Mouse (Mus musculus): ENCODE data around the gene Phf7. TPM values are rescaled to one million over a fixed set of nuclear protein-coding genes. Genes with fewer than 3 reads are reported as not detected.

Gene Phf7
- total RNA-seq, 2 experiments from 2014 or later = 5.5 to 6.3 TPM

- intact Hi-C loops (cut with DNase I; ENCODE audit: low total_unique reads) = no loop called here
- DNase-seq = peak; percentile 77
These were observed 17.0 kb downstream of the Phf7 start for GRCm38 (mm10) chr14:31233996-31234591.

DNA sequence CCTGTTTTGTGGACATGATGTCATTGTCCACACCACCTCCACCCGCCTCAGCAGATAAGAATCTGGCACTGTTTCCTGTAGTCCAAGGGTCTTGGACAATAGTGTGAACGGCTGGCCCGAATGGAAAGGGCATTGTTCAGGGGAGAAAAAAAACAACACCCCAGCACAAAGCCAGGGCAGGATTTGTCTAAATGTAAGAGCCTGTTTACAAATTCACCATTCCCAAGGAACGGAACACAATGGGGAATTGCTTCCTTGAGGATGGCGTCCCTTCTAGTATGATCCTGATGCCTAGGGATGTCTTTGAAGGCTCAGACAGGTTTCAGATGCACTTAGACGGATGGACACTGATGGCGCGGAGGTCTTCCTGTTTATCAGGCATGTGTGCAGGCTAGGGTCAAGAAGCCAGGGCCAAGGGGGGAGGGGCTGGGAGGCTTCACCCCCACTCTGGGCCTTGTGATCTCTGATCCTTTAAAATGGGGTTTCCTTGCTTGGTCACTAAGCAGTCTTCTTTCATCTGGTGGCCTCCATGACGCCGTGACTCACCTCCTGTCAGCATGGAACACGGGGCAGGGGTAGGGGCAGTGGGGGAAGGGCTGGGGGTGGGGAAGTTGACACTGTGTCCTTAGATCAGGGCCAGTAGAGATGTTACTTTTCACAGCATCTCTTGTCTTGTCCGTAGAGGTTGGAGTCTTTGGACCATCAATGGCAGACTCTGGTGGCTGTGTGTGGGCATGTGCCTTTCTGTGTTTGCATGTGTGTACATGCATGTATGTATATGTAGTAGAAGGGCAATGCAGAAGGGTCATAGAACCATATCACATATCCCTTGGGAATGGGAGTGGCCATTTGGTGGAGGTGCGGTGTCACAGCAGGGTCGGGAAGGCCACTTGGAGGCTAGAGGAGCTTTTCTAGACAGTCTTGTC lies 17.8 kb downstream of the Phf7 start:
- intact Hi-C loops (cut with DNase I; ENCODE audit: low total_unique reads) = no loop called here
- no peak for DNase-seq

DNA sequence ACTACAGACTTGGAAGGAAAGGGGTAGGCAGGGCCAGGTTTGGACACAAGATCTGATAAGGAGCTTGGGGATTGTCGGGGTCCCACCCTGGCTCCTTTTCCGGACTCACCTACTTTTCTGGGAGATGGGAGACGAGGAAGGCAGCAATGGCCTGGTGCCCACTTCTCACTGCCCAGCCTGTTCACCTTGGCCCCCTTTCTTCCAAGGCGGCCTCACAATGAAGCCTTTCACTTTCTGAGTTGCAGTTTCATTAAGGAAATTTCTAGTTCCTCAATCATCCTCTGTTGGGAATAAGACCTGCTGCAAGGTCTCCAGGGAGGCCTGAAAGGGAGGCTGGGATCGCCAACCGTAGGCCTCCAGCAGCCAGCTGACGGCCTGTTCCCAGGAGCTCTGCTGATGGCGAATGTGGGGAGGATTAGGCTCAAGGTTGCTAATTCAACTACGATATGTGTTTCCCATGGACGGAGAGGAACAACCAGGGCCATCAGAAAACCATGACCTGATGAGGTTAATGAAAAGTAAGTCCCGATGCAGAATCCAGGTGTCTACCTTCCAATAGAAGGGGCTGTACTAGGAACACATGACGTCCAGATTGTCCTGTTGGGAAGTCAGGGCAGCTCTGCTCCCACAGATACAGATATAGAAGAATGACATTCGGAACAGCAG lies 18.6 kb downstream of the Phf7 start:
- no peak for DNase-seq
- intact Hi-C loops (cut with DNase I; ENCODE audit: low total_unique reads) = no loop called here

DNA sequence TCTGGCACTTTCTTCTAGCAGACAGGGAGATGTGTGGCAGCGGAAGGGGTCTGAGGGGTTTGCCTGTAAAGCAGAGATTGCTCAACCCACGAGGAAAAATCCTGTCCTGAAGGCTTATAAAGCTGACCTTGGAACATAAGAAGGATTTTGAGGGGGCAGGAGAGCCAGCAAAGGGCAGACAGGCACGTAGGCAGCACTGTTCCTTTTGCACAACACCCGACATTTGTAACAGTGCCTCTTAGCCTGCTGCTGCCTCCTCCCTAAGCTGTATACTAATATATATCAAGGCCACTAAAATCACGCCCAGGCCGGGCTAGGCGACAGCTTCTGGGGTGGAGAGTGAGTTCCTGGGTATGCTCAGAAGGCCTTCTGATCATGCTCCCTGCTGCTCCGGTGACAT lies 20.7 kb downstream of the Phf7 start:
- DNase-seq = no peak
- intact Hi-C loops (cut with DNase I; ENCODE audit: low total_unique reads) = no loop called here

GRCm38 (mm10) chr14:31228234-31228633 lies 22.9 kb downstream of the Phf7 start:
- DNase-seq = no peak
- intact Hi-C loops (cut with DNase I; ENCODE audit: low total_unique reads) = no loop called here

- intact Hi-C loops (cut with DNase I; ENCODE audit: low total_unique reads) = no loop called here
- peak; percentile 47 for DNase-seq
These were observed 24.1 kb downstream of the Phf7 start for GRCm38 (mm10) chr14:31226978-31227377.

- intact Hi-C loops (cut with DNase I; ENCODE audit: low total_unique reads) = no loop called here
These were observed 33.5 kb downstream of the Phf7 start, which contains the start of gene Sema3g for GRCm38 (mm10) chr14:31217666-31218065. Gene Sema3g, plus strand, starts transcription at chr14:31217860.

DNA sequence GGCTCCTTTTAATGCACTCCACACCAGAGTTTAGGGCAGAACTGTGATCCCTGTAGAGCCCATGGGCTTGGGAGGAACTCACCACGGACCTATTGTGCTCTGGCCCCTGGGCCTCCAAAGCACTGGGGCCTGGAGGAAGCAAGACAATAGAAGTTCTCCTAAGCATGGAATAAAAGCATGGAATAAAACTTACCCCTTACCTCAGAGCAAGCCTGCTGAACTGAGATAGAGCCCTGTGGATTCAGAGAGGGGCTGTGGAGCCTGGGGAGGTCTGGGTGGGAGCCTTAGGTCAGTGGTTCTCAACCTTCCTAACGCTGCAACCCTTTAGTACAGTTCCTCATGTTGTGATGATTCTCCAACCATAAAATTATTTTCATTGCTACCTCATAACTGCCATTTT lies 34.3 kb downstream of the Phf7 start, which contains the start of gene Nisch:
Gene Nisch, minus strand, starts transcription at position 101 of the 400 bp plus-strand sequence.
- intact Hi-C loops (cut with DNase I; ENCODE audit: low total_unique reads) = no loop called here
- DNase-seq = no peak

More at GRCm38 (mm10) chr14:31217666-31218065, 33.5 kb downstream of the Phf7 start, which contains the start of gene Sema3g:
- DNase-seq = peak; percentile 62

DNA sequence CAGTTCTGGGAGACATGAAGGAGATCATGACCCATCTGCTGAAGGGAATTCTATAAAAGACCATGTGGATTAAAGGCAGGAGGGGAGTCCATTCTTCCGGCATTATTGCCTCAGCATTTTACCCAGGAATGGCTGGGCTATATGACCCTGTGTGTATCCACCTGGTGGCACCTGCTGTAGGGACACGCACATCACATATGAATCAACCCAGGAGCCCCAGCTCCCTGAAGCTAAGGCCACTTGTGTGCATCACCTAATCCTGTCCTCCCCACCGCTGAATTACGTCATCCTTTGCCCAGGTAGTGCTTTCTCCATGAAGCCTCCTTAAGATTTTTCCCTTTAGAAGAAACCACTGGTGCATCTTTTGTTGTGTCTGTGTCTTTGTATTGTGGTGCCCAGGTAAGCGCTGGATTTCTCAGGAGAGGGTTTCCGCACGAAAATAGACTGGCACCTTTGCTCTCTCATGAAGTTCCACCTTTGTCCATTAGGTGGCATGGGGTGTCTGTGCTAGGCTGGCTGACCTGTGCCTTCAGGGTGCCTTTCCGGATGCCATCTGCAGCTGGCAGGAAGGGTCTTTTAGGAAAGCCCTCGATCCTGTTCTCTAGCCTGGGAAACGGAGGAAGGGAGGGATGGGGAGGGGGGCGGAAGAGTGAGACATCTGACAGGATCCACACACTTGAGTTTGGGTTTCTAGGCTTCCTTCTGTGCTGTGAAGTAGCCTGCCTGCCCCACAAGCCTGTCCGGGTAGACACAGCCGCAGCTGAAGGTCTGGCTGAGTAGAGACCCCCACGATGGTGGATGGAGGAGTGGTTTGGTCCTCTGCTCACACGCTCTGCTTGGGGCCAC lies 35.7 kb downstream of the Phf7 start:
- intact Hi-C loops (cut with DNase I; ENCODE audit: low total_unique reads) = no loop called here
- peak; percentile 55 for DNase-seq

GRCm38 (mm10) chr14:31214684-31215083 lies 36.4 kb downstream of the Phf7 start:
- intact Hi-C loops (cut with DNase I; ENCODE audit: low total_unique reads) = loop anchor here (5.0 kb wide), 1 partner anchor 33 kb away; no protein-coding TSS in a partner anchor
- DNase-seq = no peak

DNA sequence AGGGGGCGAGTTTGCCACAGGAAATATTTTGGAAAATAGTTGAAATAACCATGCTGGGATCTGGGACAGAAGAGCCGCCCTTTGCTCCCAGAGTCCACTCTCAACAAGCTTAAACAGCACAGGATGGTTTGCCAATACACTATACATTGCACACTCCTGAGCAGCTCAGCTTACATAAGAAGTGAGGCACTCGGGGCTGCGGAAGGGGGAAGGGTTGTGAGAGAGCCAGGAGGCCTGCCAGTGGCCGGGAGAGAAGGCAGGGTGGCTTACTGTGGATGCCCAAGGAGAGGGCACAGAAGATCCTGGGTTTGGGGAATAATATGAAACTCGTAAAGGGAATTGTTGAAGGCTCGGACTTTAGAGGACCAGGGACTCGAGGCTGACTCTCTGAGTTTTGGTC lies 37.2 kb downstream of the Phf7 start:
- intact Hi-C loops (cut with DNase I; ENCODE audit: low total_unique reads) = loop anchor here (5.0 kb wide), 1 partner anchor 33 kb away; no protein-coding TSS in a partner anchor
- no peak for DNase-seq

DNA sequence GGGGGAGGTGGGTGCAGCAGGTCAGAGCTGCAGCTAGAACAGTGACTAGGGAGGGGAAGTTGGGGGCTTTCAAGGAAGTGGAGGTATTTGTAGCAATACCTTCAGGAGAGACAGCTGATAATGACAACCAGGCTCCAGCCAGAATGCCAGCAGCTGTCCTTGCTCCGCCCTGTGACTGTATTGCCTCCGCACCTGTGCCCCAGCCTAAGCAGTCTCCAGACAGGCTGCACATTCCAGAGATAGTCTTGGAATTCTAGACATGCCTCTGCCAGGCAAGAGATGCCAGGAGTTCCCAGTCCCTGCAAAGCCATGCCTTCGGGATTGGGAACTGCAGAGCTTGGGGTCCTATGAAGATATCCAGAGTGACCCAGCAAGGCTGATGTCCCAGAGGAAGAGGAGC lies 38.6 kb downstream of the Phf7 start:
- no peak for DNase-seq
- intact Hi-C loops (cut with DNase I; ENCODE audit: low total_unique reads) = loop anchor here (5.0 kb wide), 1 partner anchor 35 kb away; no protein-coding TSS in a partner anchor

DNA sequence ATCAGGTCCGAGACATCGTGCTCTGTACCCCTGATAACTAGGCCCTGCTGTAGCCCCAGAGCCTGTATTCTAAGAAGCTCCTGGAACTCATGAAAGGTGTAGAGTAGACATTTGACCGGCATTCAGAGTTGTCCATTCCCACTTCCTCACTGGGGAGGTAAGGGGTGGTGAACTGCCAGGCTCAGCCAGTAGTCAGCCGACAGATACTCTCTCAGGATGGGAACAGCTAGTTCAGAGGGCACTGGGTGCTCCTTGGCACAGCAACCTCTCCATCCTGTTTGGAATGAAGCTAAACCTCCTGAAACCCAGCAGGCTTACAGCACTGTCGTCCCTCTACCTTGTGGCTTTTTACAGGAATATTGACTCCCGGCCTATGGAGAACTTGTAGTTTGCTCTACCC lies 39.3 kb downstream of the Phf7 start:
- DNase-seq = no peak
- intact Hi-C loops (cut with DNase I; ENCODE audit: low total_unique reads) = loop anchor here (5.0 kb wide), 1 partner anchor 35 kb away; no protein-coding TSS in a partner anchor

GRCm38 (mm10) chr14:31209133-31209557 lies 42.0 kb downstream of the Phf7 start:
- intact Hi-C loops (cut with DNase I; ENCODE audit: low total_unique reads) = no loop called here
- DNase-seq = no peak

DNA sequence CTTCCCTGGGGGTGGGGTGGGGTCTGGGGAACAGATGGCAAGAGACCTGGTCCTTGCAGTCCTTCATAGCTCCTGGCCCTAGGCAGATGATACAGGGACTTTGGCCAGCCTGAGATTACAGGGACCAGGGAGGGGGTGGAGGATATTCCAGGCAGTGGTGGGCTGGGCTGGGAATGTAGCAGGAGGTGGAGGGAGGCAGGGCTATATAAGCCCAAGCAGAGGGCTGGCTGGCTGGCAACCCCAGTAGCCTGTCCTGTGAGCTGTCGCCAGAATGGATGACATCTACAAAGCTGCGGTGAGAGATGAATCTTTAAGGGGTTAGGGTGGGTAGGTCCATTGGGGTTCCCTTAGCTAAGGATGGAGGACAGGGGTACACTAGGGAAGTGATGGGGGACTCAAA lies 43.0 kb downstream of the Phf7 start, which contains the start of gene Tnnc1:
Gene Tnnc1, plus strand, starts transcription at position 229 of the 400 bp plus-strand sequence.
- no peak for DNase-seq
- intact Hi-C loops (cut with DNase I; ENCODE audit: low total_unique reads) = no loop called here

DNA sequence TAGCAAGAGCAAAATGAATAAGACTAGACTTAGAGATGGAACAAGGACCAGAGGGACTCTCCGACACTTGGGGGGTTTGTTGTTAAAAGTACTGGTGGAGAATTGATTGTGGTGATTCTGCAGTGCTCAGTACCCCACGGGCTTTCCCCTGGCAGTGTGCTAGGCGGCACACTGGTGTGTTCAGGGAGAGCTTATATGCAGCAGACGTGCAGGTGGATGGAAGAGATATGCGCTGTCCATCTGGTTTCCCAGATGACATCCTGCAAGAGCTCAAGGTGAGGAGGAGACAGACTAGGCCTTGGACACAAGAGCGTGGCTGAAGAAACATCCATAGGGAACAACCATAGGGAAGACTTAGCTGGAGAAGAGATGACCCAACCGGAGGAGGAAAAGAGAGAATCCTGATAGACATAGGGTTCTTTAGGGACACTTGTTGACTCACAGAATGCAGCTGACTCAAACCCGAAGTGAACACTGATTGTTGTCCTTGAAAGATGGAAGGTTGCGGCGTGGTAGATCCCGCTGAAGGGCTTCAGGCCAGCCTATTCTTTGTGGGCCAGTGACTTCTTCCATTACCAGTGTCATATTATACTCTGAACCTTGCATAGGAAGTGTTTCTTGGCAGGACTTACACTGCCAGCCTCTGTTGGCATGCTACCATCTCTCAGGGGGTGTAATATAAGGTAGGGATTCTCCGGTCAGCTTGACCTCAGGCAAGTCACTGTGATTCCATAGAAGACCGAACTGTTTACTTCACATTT lies 43.9 kb downstream of the Phf7 start:
- no peak for DNase-seq
- intact Hi-C loops (cut with DNase I; ENCODE audit: low total_unique reads) = no loop called here

- intact Hi-C loops (cut with DNase I; ENCODE audit: low total_unique reads) = no loop called here
These were observed 44.6 kb downstream of the Phf7 start for GRCm38 (mm10) chr14:31206472-31206981.

More at GRCm38 (mm10) chr14:31206472-31206981, 44.6 kb downstream of the Phf7 start:
- DNase-seq = peak; percentile 98

All from gastrocnemius, postnatal 14 days (tissue).